Mouse (Mus musculus): ENCODE data around the gene Rgs6.

Rgs6 gene

GRCm38 (mm10) chr12:82757367-82757766, 169.3 kb downstream of the Rgs6 start:
- DNase-seq (ENCODE audit: low spot score in 2 of 2): no peak

GRCm38 (mm10) chr12:82762046-82762445, 174.0 kb downstream of the Rgs6 start:
- no peak for DNase-seq (ENCODE audit: low spot score in 2 of 2)

GRCm38 (mm10) chr12:82768726-82769125, 180.6 kb downstream of the Rgs6 start:
- no peak for DNase-seq (ENCODE audit: low spot score in 2 of 2)

- DNase-seq (ENCODE audit: low spot score in 2 of 2): no peak
Observed at GRCm38 (mm10) chr12:82772215-82772614, 184.1 kb downstream of the Rgs6 start.

GRCm38 (mm10) chr12:82774576-82774975, 186.5 kb downstream of the Rgs6 start:
- DNase-seq (ENCODE audit: low spot score in 2 of 2): no peak

- DNase-seq (ENCODE audit: low spot score in 2 of 2): no peak
Observed at GRCm38 (mm10) chr12:82776686-82777085, 188.6 kb downstream of the Rgs6 start.

GRCm38 (mm10) chr12:82780936-82781335, 192.8 kb downstream of the Rgs6 start:
- no peak for DNase-seq (ENCODE audit: low spot score in 2 of 2)

- DNase-seq (ENCODE audit: low spot score in 2 of 2): no peak
Observed at GRCm38 (mm10) chr12:82781414-82781813, 193.3 kb downstream of the Rgs6 start.

GRCm38 (mm10) chr12:82792122-82792521, 204.0 kb downstream of the Rgs6 start:
- no peak for DNase-seq (ENCODE audit: low spot score in 2 of 2)

- no peak for DNase-seq (ENCODE audit: low spot score in 2 of 2)
Observed at GRCm38 (mm10) chr12:82799892-82800291, 211.8 kb downstream of the Rgs6 start.

- no peak for DNase-seq (ENCODE audit: low spot score in 2 of 2)
Observed at GRCm38 (mm10) chr12:82801736-82802135, 213.6 kb downstream of the Rgs6 start.

GRCm38 (mm10) chr12:82802711-82803110, 214.6 kb downstream of the Rgs6 start:
- DNase-seq (ENCODE audit: low spot score in 2 of 2): no peak

GRCm38 (mm10) chr12:82805167-82805566, 217.1 kb downstream of the Rgs6 start:
- no peak for DNase-seq (ENCODE audit: low spot score in 2 of 2)

- no peak for DNase-seq (ENCODE audit: low spot score in 2 of 2)
Observed at GRCm38 (mm10) chr12:82810631-82811030, 222.5 kb downstream of the Rgs6 start.

GRCm38 (mm10) chr12:82815982-82816381, 227.9 kb downstream of the Rgs6 start:
- DNase-seq (ENCODE audit: low spot score in 2 of 2): no peak

- no peak for DNase-seq (ENCODE audit: low spot score in 2 of 2)
Observed at GRCm38 (mm10) chr12:82819328-82819727, 231.2 kb downstream of the Rgs6 start.

- DNase-seq (ENCODE audit: low spot score in 2 of 2): no peak
Observed at GRCm38 (mm10) chr12:82819991-82820390, 231.9 kb downstream of the Rgs6 start.

- DNase-seq (ENCODE audit: low spot score in 2 of 2): no peak
Observed at GRCm38 (mm10) chr12:82822821-82823620, 234.9 kb downstream of the Rgs6 start.

- DNase-seq (ENCODE audit: low spot score in 2 of 2): no peak
Observed at GRCm38 (mm10) chr12:82830333-82830732, 242.2 kb downstream of the Rgs6 start.

- DNase-seq (ENCODE audit: low spot score in 2 of 2): no peak
Observed at GRCm38 (mm10) chr12:82838544-82838943, 250.5 kb downstream of the Rgs6 start.

GRCm38 (mm10) chr12:82841566-82841965, 253.5 kb downstream of the Rgs6 start:
- DNase-seq (ENCODE audit: low spot score in 2 of 2): no peak

GRCm38 (mm10) chr12:82848304-82848872, 260.3 kb downstream of the Rgs6 start:
- DNase-seq (ENCODE audit: low spot score in 2 of 2): no peak

- no peak for DNase-seq (ENCODE audit: low spot score in 2 of 2)
Observed at GRCm38 (mm10) chr12:82854902-82855301, 266.8 kb downstream of the Rgs6 start.
